Mouse (Mus musculus) 3T3-L1 (cell line): ENCODE data around the gene Gsk3b.
A peak's percentile ranks its signal among the peaks of the same experiment; 100 is the strongest.
"Not testable (repeated sequence)": the region's sequence is repeated elsewhere in the genome, so short reads cannot be mapped to it uniquely, and the experiment has no call there.

Experiments
- DNase-seq: peaks from one replicate; pipeline ENCODE4 v3.0.0-alpha.2; 2015; ENCODE audit warnings: low read depth, low spot score

Gsk3b gene

DNA sequence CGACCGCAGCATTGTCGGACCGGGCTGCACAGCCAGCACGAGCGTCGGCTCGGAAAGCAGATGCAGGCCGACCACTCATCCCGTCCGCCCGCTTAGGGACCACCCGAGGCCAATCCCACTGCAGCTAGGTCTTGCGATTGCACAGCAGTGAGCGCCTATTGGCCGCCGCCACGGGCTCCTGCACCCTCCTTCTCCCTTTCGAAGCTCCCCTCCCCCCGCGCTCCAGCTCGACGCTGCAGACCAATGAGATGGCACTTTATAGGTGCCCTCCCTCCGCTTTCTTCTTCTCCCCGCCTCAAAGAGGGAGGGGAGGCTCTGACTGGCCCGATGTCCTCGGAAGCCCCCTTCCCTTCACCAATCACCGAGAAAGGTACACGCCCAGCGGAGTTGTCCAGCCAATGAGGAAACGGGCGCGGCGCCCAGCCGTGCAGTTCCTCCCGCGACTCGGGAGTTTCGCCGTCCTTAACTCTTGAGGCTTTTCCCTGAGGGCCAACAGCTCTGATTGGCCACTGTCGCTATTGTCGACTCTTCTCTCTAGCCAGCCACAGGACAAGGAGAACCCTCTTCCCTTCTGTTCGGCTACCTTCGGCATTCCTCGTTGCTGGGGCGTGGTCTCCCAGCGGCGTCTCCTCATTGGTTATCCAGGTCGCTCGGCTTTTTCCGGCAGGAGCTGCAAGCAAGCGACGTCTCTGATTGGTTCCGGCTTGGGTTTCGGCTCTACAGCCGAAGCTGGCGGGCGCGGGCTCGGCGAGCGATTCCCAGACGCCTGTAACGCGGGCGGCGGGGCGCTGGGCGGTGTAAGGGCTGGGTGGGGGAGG lies at the start of gene Gsk3b:
Gsk3b (plus strand) TSS at position 373 of the 818 bp plus-strand sequence.
- peak; percentile 100 for DNase-seq

DNA sequence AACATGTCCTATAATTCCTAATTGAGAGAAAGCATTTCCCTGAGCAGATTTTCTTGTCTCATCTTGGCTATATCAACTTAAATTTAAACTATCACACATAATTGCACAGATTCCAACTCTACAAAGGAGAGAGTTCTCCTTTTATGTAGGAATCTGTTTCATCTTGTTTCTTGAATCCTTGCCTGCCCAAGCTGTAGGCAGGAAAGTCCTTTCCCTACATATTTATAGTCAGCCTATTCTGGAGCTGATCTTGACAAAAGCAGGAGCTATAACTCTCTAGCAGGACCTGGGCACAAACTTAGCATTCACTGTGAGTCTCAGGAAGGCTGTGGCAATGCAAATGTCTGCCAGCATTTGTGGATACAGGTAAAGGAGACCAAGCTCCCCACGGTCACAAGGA lies 46.6 kb upstream of the Gsk3b start:
- no peak for DNase-seq

DNA sequence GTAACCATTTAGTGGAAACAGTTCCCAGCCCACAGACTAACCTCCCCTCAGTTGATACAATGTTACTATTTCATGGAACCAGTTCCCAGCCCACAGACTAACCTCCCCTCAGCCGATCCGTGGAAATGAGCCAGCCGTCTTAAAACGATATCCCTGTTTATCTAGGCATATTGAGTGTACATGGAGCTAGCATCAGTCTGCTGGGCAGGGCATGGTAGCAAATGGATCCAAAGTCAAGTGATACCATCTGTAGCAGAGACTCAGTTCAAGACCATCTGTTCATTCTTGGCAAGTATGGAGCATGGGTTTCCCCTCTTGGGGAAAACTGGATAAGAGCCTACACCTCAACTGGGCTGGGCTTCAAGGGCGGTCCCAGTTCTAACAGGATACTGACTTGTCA lies 44.2 kb upstream of the Gsk3b start:
- DNase-seq: peak; percentile 25

DNA sequence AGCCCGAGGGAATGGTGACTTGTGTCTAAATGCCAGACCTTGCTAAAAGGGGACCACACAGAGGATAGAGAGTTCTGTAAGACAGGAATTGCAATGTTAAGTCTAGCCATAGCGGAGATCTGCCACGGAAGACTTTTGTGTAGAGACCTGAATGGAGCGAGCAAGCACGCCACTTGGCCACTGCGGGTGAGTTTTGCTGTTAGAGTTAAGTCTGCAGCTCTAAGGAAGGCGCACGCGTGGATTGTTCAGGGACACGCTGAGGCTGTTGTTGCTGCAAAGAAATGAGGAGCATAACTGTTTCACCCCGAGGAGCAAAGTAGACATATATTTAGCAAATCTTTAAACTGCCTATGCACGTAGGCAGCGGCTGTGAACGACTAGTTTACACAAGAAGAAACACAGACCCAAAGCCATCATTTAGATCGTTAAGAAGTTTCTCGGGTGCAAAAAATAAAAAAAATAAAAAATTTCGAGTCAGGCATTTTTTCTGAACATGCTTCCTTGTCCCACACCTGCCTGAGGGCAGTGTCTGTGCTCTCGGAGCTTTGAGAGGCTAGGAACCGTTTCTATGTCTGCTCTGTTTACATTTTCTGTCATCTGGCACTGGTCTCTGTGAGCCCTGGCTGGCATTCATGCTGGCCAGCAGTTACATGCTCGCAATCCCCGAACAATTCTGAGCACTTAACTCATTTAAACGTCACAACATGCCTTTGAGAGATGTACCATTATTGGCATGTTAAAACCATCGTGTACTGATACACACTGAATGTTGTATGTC lies 40.8 kb upstream of the Gsk3b start:
- DNase-seq: no peak

DNA sequence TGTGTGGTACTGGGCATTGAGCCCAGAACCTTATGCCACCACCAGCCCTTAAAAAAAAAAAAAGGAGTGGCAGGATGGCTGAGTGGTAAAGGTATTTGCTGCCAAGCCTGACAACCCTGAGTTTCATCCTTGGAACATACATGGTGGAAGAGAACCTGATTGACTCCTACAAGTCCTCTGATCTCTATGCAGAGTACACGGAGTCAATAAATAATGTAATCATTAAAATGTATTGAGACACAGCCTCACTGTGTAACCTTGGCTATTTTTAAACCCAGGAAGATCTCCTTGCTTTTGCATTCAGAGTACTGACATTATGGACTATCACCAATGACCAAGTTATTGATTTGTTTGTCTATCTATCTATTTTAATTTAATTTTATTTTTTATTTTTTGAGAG lies 30.9 kb upstream of the Gsk3b start:
- no peak for DNase-seq

DNA sequence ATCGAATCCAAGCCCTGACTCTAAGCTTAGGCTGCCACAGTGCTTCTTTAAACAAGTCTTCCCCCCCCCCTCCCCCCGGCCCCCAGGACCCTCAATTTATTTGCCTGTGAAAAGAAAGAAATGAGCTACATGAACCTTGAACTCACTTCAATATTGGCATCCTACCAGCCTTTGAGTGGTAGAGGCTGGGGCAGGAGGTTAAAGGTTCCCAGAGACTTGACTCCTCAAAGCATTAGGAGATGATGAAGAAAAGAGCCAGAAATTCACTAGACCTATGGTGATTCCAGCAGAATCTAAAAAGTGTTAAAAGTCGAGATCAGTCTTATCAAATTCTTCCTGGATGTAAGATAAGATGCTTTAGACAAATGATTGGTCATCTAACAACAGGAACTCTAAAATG lies 30.0 kb upstream of the Gsk3b start:
- no peak for DNase-seq

DNA sequence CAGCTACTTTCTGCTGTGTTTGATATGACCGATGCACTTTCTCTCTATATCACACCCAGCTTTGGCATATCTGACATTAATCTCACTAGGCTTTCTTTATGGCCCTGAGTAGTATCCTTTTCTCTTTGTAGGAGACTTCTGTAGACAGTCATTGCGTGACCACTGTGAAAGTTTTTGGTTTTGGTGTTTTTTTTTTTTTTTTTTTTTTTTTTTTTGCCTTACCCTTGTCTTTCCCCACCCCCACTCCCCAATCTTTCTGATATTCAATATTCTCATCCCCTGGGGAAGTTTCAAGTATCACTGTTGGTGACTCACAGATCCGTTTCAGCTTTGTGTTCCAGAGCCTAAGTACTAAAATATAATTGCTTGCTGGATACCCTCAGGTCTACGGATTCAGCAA lies 29.2 kb upstream of the Gsk3b start:
- DNase-seq: no peak

DNA sequence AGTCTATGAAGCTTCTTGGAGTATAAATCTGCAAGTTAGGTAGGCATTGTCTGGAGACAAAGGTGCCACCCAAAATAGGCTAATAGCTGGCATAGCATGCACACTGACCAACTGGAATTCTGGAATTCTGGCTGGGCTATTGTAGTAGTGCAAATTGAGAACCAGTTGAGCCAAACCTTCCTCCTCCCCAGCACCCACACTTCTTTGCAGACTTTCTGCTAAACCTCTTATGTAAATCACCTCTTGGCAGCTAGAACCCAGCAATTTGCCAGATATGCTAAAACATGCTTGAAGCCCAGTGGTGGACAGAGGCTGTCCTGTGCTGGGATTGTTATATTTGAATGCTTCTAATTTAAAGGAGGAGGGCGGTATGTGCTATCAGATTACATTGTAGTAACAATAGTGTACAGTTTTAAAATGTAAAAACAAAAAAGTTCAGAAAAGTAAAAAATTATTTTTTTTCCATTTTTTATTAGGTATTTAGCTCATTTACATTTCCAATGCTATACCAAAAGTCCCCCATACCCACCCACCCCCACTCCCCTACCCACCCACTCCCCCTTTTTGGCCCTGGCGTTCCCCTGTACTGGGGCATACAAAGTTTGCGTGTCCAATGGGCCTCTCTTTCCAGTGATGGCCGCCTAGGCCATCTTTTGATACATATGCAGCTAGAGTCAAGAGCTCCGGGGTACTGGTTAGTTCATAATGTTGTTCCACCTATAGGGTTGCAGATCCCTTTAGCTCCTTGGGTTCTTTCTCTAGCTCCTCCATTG lies 14.8 kb upstream of the Gsk3b start:
- DNase-seq: not testable (repeated sequence)

DNA sequence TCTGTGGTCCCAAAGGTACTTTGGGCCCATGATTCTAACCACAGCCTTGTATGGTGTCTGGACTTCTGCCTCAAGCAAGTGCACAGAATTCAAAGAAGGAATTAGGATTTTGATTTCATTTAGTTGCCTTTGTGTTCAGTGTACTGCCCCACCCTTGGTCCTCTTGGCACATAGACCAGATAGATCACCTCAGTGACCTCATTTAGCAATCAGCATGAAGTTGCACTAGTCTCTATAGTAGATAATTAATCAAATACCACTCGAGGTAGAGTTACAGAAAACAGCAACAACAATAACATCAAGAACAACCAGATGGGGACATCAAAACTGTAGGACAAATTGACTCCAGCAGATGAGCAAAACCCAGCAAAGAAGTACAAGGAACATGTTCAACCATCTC lies 8.6 kb upstream of the Gsk3b start:
- no peak for DNase-seq

DNA sequence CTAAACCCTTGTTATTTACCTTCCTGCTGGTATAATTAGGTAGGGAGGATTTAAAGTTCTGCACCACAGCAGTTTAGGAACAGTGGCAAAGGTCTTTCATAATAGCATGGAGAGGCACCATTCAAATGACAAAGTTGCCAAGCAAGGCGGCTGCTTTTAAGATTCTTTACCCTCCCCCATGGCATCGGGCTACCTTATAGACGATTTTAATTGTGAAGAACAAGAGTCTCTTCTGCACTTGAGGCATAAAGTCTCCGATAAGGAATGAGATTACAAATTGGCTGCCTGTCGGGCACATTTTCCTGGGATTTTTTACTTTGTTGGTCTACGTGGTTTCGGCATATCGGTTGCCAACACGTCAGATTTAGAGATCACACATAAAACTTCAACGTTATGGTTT lies 1.6 kb upstream of the Gsk3b start:
- peak; percentile 48 for DNase-seq

DNA sequence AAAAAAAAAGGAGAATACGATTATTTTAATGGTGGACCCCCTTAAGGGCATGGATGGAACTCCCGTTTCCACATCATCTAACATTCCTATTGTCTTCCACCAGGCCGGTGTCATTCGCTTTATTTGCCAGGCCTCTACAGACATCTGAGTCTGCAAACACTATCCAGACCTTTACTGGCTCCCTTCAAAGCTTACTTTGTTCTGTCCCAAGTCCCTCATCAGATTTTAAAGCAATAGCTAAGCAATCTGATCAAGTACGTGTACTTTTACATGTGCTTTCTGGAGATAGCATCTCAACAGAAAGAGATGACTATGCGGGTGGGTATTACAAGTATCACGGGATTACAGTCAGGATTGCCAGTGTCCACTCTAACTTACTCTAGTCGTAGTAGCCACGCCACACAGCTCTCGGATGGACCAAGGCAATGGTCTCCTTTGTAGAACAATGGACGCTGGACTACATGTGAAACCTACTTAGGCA lies 1.1 kb upstream of the Gsk3b start:
- DNase-seq: peak; percentile 81

DNA sequence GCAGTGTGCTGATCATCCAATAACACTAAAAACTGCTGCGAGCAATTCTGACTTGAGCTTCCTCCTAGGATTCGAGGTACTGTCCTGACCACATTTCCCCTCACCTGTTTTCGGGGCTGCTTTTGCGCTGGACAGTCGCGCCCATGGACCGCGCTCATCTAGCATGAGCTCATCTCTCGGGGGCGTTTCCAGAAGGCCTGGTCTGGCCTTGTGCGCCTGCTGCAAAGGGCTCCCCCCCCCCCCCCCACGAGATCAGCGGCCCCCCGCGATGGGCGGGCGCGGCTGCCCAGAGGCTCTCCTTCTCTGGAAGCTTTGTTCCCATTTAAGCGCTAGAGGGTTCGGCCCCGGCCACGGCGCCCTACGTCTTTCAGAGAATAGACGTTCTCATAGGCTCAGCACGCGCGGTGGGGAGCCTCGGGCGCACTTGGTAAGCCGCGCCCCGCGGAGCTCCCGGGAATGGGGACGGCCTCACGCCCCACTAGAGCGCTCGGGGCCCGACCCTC lies 624 bp upstream of the Gsk3b start:
- peak; percentile 88 for DNase-seq

DNA sequence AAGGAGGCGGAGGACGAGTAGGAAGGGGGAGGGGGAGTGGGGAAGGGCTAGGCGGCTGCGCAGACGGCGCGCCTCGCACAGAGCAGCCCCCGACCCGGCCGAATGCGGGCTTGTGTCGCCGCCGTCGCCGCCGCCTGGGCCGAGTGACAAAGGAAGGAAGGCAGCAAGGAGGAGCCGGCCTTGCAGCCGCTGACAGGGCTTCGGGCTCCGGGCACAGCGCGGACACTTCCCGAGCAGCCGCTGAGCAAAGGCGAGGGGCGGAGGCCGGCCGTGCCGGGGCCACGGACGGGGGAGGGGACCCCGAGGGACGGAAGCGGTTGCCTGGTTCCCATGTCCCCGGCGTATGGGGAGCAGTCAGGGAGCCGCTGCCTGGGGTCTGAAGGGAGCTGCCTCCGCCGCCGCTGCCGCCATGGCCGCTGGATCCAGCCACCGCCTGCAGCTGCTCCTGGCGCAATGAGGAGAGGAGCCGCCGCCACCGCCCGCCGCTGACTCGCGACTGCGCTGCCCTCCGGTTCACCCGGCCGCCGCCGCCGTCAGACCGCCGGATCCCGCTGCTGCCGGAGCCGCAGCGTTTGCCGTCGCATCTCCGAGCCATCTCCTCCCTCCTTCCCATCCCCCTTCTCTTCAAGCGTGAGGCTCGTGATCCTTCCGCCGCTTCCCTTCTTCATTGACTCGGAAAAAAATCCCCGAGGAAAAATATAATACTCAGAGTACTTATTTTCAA lies 808 bp downstream of the Gsk3b start:
- peak; percentile 78 for DNase-seq

DNA sequence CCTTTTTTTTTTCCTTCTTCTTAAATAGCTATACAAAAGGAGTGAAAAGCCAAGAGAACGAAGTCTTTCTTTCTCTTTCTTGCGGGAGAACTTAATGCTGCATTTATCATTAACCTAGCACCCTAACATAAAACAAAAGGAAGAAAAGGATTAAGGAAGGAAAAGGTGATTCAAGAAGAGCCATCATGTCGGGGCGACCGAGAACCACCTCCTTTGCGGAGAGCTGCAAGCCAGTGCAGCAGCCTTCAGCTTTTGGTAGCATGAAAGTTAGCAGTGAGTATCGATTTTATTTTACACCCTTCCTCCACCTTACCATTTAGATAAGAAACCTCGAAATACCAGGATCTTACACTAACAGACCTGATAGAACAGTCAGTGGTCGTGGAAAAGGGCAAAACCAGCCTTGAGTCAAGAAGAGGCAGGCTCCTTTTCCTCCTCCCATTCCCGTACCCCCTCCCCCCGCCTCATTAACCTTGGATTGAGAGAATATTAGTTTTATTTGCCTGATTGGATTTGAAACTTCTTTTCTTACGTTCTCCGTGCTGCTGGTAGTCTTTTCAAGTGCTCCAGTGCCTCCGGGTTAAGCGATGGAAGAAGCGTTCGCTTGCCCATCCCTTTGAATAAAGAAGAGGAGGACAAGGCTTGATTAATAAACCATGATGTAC lies 1.7 kb downstream of the Gsk3b start:
- DNase-seq: peak; percentile 43

DNA sequence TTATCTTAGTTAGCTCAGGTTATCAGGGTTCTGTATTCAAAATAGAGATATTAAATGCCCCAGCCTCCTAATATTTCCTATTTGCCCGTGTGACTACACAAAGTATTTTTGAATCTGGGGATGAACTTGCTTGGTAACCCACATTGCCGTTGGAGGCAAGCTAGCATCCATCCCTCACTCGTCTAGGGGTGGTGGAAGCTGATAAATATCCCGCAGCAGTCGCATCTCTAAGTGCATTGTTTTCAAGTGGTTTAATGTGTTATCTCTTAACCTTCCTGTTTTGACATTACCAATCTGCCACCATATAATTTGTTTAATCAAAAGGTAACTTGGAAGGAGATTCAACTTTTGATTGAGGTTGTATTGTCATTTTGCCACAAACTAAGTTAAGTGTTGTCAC lies 2.2 kb downstream of the Gsk3b start:
- DNase-seq: peak; percentile 42

DNA sequence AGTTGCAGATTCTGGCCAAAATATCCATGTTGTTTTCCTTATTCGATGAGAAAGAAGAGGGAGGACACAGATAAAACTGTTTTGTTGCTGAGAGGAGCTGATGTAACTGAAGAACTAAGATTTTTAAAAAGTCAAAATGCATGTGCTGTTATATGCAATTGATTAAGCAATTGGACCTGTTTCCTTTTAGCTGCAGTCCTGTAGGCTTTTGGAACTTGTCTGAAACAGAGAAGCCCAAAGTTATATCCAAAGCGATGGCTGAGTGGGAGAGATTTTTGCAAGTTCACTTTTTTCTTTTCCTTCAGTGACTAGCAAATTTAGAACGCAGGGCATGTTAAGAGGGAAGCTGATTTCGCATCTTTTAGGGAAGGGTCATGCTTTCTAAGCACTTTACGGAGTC lies 2.9 kb downstream of the Gsk3b start:
- DNase-seq: peak; percentile 20

DNA sequence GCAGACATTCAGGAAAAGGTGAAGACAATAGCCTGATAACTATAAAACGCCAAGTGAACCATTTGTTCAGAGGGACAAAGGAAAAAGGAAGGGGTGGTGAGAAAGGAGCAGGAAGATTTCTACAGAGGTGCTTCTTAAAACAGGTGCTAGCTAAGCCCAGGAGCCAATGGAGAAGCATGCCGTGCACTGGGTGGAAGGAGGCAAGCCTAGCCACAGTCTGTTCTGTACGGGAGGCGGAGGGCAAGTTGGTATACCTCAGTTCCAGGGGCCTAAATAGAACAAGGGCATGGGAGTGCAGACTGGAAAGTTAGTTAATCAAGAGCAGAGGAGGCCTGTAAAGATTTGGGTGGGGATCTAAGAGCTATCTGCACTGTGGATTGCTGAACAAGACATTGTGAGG lies 3.8 kb downstream of the Gsk3b start:
- peak; percentile 21 for DNase-seq

DNA sequence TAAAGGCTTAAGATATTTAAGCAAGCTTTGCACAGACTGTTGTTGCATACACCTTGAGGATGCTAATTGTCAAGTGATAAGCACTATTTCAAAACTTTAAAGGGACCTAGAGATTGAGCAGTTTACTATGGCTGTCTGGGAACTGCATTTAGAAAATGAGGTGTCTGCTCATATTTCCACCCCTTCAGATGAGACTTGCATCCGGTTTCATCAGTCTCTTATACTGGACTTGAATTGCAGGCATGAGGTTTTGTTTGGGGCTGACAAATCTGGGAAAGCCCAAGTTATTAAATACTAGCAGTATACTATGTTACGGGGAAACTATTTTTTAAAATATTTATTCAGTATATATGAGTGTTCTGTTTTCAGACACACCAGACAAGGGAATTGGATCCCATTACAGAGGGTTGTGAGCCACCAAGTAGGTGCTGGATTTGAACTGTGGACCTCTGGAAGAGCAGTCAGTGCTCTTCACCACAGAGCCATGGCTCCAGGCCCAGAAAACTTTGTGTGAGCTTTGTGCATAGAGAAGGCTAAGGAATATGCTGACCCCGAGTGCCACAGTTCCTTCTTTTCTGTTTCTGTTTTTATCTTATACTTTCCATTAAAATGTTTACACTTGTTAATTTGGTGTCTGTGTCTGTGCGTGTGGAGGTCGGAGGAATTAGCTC lies 6.5 kb downstream of the Gsk3b start:
- DNase-seq: peak; percentile 58

DNA sequence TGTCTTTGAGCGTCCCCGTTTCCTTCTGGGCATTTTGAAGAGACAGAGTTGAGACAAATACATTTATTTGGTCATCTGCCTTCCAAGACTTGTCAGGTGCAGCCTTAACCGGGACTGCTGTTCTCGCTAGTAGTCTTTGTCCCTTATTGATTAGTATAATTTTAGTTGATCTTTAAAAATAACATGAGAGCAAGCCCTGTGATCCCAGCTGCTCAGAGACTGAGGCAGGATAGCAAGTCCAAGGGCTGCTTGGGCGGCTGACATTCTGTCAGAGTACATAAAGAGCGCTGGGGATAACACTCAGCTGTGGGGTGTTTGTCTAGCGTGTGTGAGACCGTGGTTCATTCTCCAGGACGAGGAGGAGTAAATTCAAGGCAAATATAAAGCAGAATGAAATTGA lies 8.7 kb downstream of the Gsk3b start:
- DNase-seq: no peak

DNA sequence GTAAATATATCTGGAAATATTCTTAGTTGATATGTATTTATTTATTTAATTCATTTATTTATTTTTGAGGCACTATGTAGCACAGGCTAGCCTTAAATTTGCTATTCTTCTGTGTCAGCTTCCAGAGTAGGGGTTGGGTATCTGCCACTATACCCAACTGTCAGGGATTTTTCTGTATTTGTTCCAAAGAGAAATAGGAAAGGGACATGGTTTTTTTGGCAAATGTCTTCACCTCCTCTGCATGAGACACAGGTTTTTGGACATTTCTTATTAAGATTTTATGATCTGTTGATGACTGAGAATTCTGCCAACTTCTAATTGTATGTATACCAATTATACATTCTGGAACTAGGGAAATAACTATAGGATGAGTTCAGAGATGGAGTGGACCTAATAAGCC lies 10.5 kb downstream of the Gsk3b start:
- no peak for DNase-seq
